Mouse (Mus musculus) ES-Bruce4 (cell line): ENCODE data around the gene Sgcd.

Experiments used
- CTCF ChIP-seq: IDR thresholded peaks from one replicate; pipeline ENCODE4 v1.8.1; 2011; ENCODE audit warnings: low read depth, low read length
- POLR2A ChIP-seq: IDR thresholded peaks from one replicate; pipeline ENCODE4 v1.8.1; 2011; ENCODE audit warnings: low read length; ENCODE audit not compliant: insufficient read depth

- no peak for TF ChIP-seq CTCF
- no peak for TF ChIP-seq POLR2A
Observed at GRCm38 (mm10) chr11:47206461-47206860, 782.3 kb downstream of the Sgcd start.
